Mouse (Mus musculus) kidney, postnatal 0 days (tissue): ENCODE data around the gene Ankrd66. TPM values are rescaled to one million over a fixed set of nuclear protein-coding genes. Genes with fewer than 3 reads are reported as not detected.

Source experiments
- ATAC-seq: fragments of 200-750 bp; cut with Nextera tagmentation; replicated peaks from 2 replicates; pipeline ENCODE4 v1.8.0; 2017; ENCODE audit warnings: low read depth, moderate number of reproducible peaks, moderate TSS enrichment, moderate library complexity; ENCODE audit not compliant: low FRiP score
- DNase-seq: peaks from one replicate; pipeline ENCODE4 v3.0.0-alpha.2; 2016; ENCODE audit warnings: low spot score
- H3K27ac ChIP-seq: fragments of 300-500 bp; sonication (generic); 2 replicates; pipeline ENCODE4 v1.5.1; 2014; ENCODE audit warnings: mild to moderate bottlenecking
- H3K27me3 ChIP-seq: fragments of 300-500 bp; sonication (generic); 2 replicates; pipeline ENCODE4 v1.6.1; 2014; ENCODE audit warnings: low read length, mixed read lengths; ENCODE audit not compliant: insufficient read depth
- H3K36me3 ChIP-seq: fragments of 300-500 bp; sonication (generic); 2 replicates; pipeline ENCODE4 v1.6.1; 2014; ENCODE audit warnings: low read length, mixed read lengths; ENCODE audit not compliant: insufficient read depth
- H3K4me1 ChIP-seq: fragments of 300-500 bp; sonication (generic); replicated peaks from 2 replicates; pipeline ENCODE4 v1.6.1; 2014; ENCODE audit warnings: antibody characterized with exemption, low read length, mixed read lengths; ENCODE audit not compliant: insufficient read depth
- H3K4me2 ChIP-seq: fragments of 300-500 bp; sonication (generic); 2 replicates; pipeline ENCODE4 v1.6.1; 2014; ENCODE audit warnings: mild to moderate bottlenecking, low read length, moderate library complexity, mixed read lengths
- H3K4me3 ChIP-seq: fragments of 300-500 bp; sonication (generic); replicated peaks from 2 replicates; pipeline ENCODE4 v1.5.1; 2014; ENCODE audit warnings: low read depth, low read length
- H3K9ac ChIP-seq: fragments of 300-500 bp; sonication (generic); 2 replicates; pipeline ENCODE4 v1.6.1; 2014; ENCODE audit warnings: low read depth, low read length
- H3K9me3 ChIP-seq: fragments of 300-500 bp; sonication (generic); replicated peaks from 2 replicates; pipeline ENCODE4 v1.6.1; 2016; ENCODE audit warnings: low read length, inconsistent platforms, mixed read lengths
- CTCF ChIP-seq: IDR thresholded peaks from 2 replicates; pipeline ENCODE4 v1.5.1; 2016; ENCODE audit warnings: antibody characterized with exemption, low read depth, mild to moderate bottlenecking, moderate library complexity
- WGBS: fragments of 180-500 bp; shearing (Covaris S2); extraction: QIAGEN DNeasy Blood & Tissue Kit; methylation state at CpG from one replicate; pipeline ENCODE4 v1.1.7; 2014; 5-methylcytosine and 5-hydroxymethylcytosine counted together
- polyA plus RNA-seq: library from polyadenylated mRNA; unstranded; fragments of >200 nt; fragmentation: Nextera tagmentation; extraction: Ambion mirVana; gene quantifications from 2 replicates; pipeline ENCODE4 v1.2.1, GENCODE M21; 2015

Gene Ankrd66
- polyA plus RNA-seq, 1 experiment from 2014 or later, result 0.46 TPM

GRCm38 (mm10) chr17:43520166-43520565 is 23.3 kb downstream of the Ankrd66 start:
- Histone ChIP-seq H3K9me3 (no peaks in the 10 kb centered on the region), H3K9ac (no peak overlapping the region), H3K4me2 (no peak overlapping the region), H3K4me3 (no peak overlapping the region), H3K27ac (no peak overlapping the region), H3K27me3 (no peaks in the 10 kb centered on the region), H3K4me1 (no peaks in the 10 kb centered on the region), H3K36me3 (no peaks in the 10 kb centered on the region)
- ATAC-seq, result no peak
- peak; percentile 67 for DNase-seq
- TF ChIP-seq CTCF, result no peak
- WGBS, result 74% methylated on average over 3 of the region's 3 CpGs

GRCm38 (mm10) chr17:43518644-43519409 is 24.6 kb downstream of the Ankrd66 start:
- H3K4me3 ChIP-seq, result no peak overlapping the region
- ATAC-seq (peak; percentile 71), DNase-seq (peak; percentile 96)
- no peak overlapping the region for H3K9ac ChIP-seq
- no peaks in the 10 kb centered on the region for H3K36me3 ChIP-seq
- 24% methylated on average over 18 of the region's 18 CpGs for WGBS
- H3K9me3 ChIP-seq, result no peaks in the 10 kb centered on the region
- peak; percentile 90 for TF ChIP-seq CTCF
- H3K27me3 ChIP-seq, result no peaks in the 10 kb centered on the region
- H3K27ac ChIP-seq, result no peak overlapping the region
- no peaks in the 10 kb centered on the region for H3K4me1 ChIP-seq
- no peak overlapping the region for H3K4me2 ChIP-seq

GRCm38 (mm10) chr17:43510782-43511181 is 32.7 kb downstream of the Ankrd66 start:
- 41% methylated on average over 4 of the region's 4 CpGs for WGBS
- ATAC-seq, result no peak

DNA sequence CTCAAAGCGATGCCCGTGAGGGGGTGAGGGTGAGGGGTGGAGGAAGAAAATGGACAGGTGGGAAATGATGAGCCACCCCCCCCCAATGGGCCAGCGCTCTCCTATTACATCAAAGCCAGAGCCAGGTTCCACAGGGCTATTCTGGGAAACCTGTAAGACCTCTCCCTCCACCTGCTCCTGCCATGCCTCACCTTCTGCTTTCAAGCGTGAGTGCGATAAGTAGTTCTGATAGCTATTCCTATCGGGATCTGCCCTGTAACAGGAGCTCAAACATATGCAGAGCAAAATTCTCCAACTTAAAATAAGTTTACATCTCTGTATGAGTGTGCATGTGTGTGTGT is 38.9 kb downstream of the Ankrd66 start:
- Histone ChIP-seq H3K27ac (peak overlapping the region; percentile 56; the same call in 1 of the 2 replicates), H3K9ac (no peak overlapping the region), H3K36me3 (no peaks in the 10 kb centered on the region), H3K27me3 (no peaks in the 10 kb centered on the region), H3K9me3 (no peaks in the 10 kb centered on the region), H3K4me2 (no peak overlapping the region), H3K4me1 (no peaks in the 10 kb centered on the region), H3K4me3 (no peak overlapping the region)
- TF ChIP-seq CTCF, result no peak
- DNase-seq, result no peak
- WGBS, result 34% methylated on average over 6 of the region's 6 CpGs
- ATAC-seq, result no peak

More at GRCm38 (mm10) chr17:43510782-43511181, 32.7 kb downstream of the Ankrd66 start:
- Histone ChIP-seq H3K9me3 (no peaks in the 10 kb centered on the region), H3K4me3 (no peak overlapping the region), H3K27ac (no peak overlapping the region), H3K9ac (no peak overlapping the region), H3K4me1 (no peaks in the 10 kb centered on the region), H3K27me3 (no peaks in the 10 kb centered on the region), H3K36me3 (no peaks in the 10 kb centered on the region), H3K4me2 (no peak overlapping the region)
- no peak for DNase-seq
- no peak for TF ChIP-seq CTCF

GRCm38 (mm10) chr17:43503861-43504593 is 39.4 kb downstream of the Ankrd66 start:
- Histone ChIP-seq H3K27me3 (no peaks in the 10 kb centered on the region), H3K9ac (no peak overlapping the region), H3K27ac (no peak overlapping the region; the same call in 1 of the 2 replicates), H3K4me2 (no peak overlapping the region; the same call in 1 of the 2 replicates), H3K9me3 (no peaks in the 10 kb centered on the region), H3K4me1 (no peaks in the 10 kb centered on the region), H3K4me3 (no peak overlapping the region), H3K36me3 (no peaks in the 10 kb centered on the region)
- ATAC-seq, result peak; percentile 89
- WGBS, result 31% methylated on average over 4 of the region's 4 CpGs
- no peak for TF ChIP-seq CTCF
- peak; percentile 78 for DNase-seq

DNA sequence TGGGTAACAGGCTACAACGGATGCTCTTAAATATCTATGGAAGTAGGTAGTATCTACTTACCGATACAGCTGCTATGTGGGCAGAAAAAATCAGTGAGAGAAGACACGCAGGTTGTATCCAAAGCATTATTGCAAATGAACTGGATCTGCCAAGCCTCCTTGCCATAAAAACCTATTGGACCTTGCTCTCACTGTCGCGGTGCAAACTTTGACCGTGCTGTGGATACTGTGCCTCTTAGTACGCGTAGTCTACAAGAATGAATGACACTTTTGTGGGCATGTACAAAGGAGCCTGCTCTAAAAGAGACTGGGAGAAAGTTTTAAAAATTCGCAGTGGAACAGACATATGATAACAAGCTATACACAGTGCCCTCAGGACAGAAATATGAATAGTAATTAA is 40.8 kb downstream of the Ankrd66 start, which contains the start of gene Mep1a:
Gene Mep1a, minus strand, starts transcription at position 221 of the 400 bp plus-strand sequence.
- H3K4me1 ChIP-seq, result no peaks in the 10 kb centered on the region
- DNase-seq, result peak; percentile 23
- no peaks in the 10 kb centered on the region for H3K9me3 ChIP-seq
- H3K4me2 ChIP-seq, result no peak within 1 kb of the TSS; the same call in 1 of the 2 replicates
- H3K36me3 ChIP-seq, result no peaks in the 10 kb centered on the region
- peak within 1 kb of the TSS; percentile 0; the same call in 1 of the 2 replicates for H3K4me3 ChIP-seq
- H3K27ac ChIP-seq, result peak within 1 kb of the TSS; percentile 26
- 75% methylated on average over 9 of the region's 9 CpGs for WGBS
- H3K9ac ChIP-seq, result no peak within 1 kb of the TSS
- no peak for ATAC-seq
- H3K27me3 ChIP-seq, result no peaks in the 10 kb centered on the region
- no peak for TF ChIP-seq CTCF
